Mouse (Mus musculus) C2C12 (cell line): Measurements from ENCODE around the gene Mnt. TPM values are rescaled to one million over a fixed set of nuclear protein-coding genes. Genes with fewer than 3 reads are reported as not detected.

Experiments
- H3K27me3 ChIP-seq: one replicate; pipeline ENCODE4 v1.6.1; 2011; ENCODE audit not compliant: control insufficient read depth, insufficient read depth, insufficient read length
- H3K36me3 ChIP-seq: one replicate; pipeline ENCODE4 v1.6.1; 2011; ENCODE audit not compliant: control insufficient read depth, insufficient read depth
- H3K4me3 ChIP-seq: one replicate; pipeline ENCODE4 v1.5.1; 2011; ENCODE audit warnings: mild to moderate bottlenecking, control low read depth; ENCODE audit not compliant: poor library complexity, insufficient read depth, severe bottlenecking
- H3K79me2 ChIP-seq: one replicate; pipeline ENCODE4 v1.6.1; 2011; ENCODE audit not compliant: control insufficient read depth, insufficient read depth
- H3K79me3 ChIP-seq: one replicate; pipeline ENCODE4 v1.6.1; 2011; ENCODE audit warnings: low read depth, control low read depth
- H3ac ChIP-seq: one replicate; pipeline ENCODE3; 2011; ENCODE audit warnings: low read depth; ENCODE audit not compliant: control insufficient read depth, insufficient read length
- CEBPB ChIP-seq: IDR thresholded peaks from one replicate; pipeline ENCODE4 v1.6.1; 2011; ENCODE audit warnings: low read depth, mild to moderate bottlenecking, control low read depth, moderate library complexity
- CTCF ChIP-seq: IDR thresholded peaks from one replicate; pipeline ENCODE4 v1.5.1; 2011; ENCODE audit not compliant: control insufficient read depth, insufficient read depth, insufficient read length
- FOSL1 ChIP-seq: IDR thresholded peaks from one replicate; pipeline ENCODE4 v1.8.0; 2011; ENCODE audit warnings: mild to moderate bottlenecking, low read length; ENCODE audit not compliant: poor library complexity, insufficient read depth, severe bottlenecking
- MAX ChIP-seq: IDR thresholded peaks from one replicate; pipeline ENCODE4 v1.6.1; 2011; ENCODE audit warnings: mild to moderate bottlenecking, control low read depth
- MYOD1 ChIP-seq: IDR thresholded peaks from one replicate; pipeline ENCODE4 v1.6.1; 2011; ENCODE audit warnings: low read depth; ENCODE audit not compliant: control insufficient read depth, insufficient read length
- MYOG ChIP-seq: IDR thresholded peaks from one replicate; pipeline ENCODE4 v1.6.1; 2011; ENCODE audit not compliant: control insufficient read depth, insufficient read length; ENCODE audit errors: extremely low read depth
- USF1 ChIP-seq: IDR thresholded peaks from one replicate; pipeline ENCODE4 v1.6.1; 2011; ENCODE audit warnings: low read depth, mild to moderate bottlenecking, control low read depth, moderate library complexity
- polyA plus RNA-seq: library from polyadenylated mRNA; unstranded; fragments of >200 nt; fragmentation: generic; extraction: Trizol; gene quantifications from one replicate; pipeline ENCODE4 v1.2.1, GENCODE M21; 2012; ENCODE audit warnings: missing spikeins

Gene Mnt
- polyA plus RNA-seq, 1 experiment = 7.5 TPM

GRCm38 (mm10) chr11:74821463-74821862, 9.3 kb upstream of the Mnt start:
- Histone ChIP-seq H3K27me3 (no peaks in the 10 kb centered on the region), H3K36me3 (peaks cover 56% of the 10 kb centered on the region), H3ac (no peak overlapping the region), H3K4me3 (no peak overlapping the region), H3K79me2 (peaks cover 11% of the 10 kb centered on the region), H3K79me3 (no peaks in the 10 kb centered on the region)
- TF ChIP-seq CEBPB (no peak), USF1 (no peak), MAX (no peak), CTCF (no peak), MYOG (no peak), FOSL1 (no peak)

- no peak for TF ChIP-seq MAX
- TF ChIP-seq CEBPB = no peak
- no peak for TF ChIP-seq USF1
- TF ChIP-seq CTCF = no peak
- no peak for TF ChIP-seq FOSL1
- TF ChIP-seq MYOG = no peak
- no peak for TF ChIP-seq MYOD1
- H3K4me3 ChIP-seq = no peak overlapping the region
- peaks cover 42% of the 10 kb centered on the region for H3K36me3 ChIP-seq
- no peak overlapping the region for H3ac ChIP-seq
- H3K79me3 ChIP-seq = no peaks in the 10 kb centered on the region
- no peaks in the 10 kb centered on the region for H3K27me3 ChIP-seq
- peaks cover 11% of the 10 kb centered on the region for H3K79me2 ChIP-seq
Observed at GRCm38 (mm10) chr11:74822746-74823440, 7.8 kb upstream of the Mnt start.

- H3K79me2 ChIP-seq = peaks cover 11% of the 10 kb centered on the region
- H3K27me3 ChIP-seq = no peaks in the 10 kb centered on the region
- TF ChIP-seq MYOD1 (no peak), FOSL1 (no peak), CTCF (no peak), MYOG (no peak), USF1 (no peak), CEBPB (no peak), MAX (no peak)
- no peak overlapping the region for H3K4me3 ChIP-seq
- H3K79me3 ChIP-seq = no peaks in the 10 kb centered on the region
- peaks cover 13% of the 10 kb centered on the region for H3K36me3 ChIP-seq
- no peak overlapping the region for H3ac ChIP-seq
Observed at GRCm38 (mm10) chr11:74826151-74826550, 4.6 kb upstream of the Mnt start.

- Histone ChIP-seq H3K27me3 (no peaks in the 10 kb centered on the region), H3K4me3 (no peak overlapping the region), H3K79me2 (peaks cover 17% of the 10 kb centered on the region), H3K36me3 (peaks cover 11% of the 10 kb centered on the region), H3K79me3 (no peaks in the 10 kb centered on the region), H3ac (no peak overlapping the region)
- TF ChIP-seq CTCF = no peak
- no peak for TF ChIP-seq MYOD1
- no peak for TF ChIP-seq CEBPB
- TF ChIP-seq USF1 = no peak
- TF ChIP-seq MYOG = no peak
- TF ChIP-seq FOSL1 = no peak
- TF ChIP-seq MAX = no peak
Observed at GRCm38 (mm10) chr11:74826702-74827101, 4.0 kb upstream of the Mnt start.

- H3K27me3 ChIP-seq = no peaks in the 10 kb centered on the region
- peaks cover 8% of the 10 kb centered on the region for H3K36me3 ChIP-seq
- H3K79me3 ChIP-seq = no peaks in the 10 kb centered on the region
- H3K4me3 ChIP-seq = no peak overlapping the region
- H3K79me2 ChIP-seq = peaks cover 11% of the 10 kb centered on the region
- TF ChIP-seq FOSL1 (no peak), CEBPB (no peak), MYOG (no peak), USF1 (no peak), CTCF (no peak), MAX (no peak), MYOD1 (no peak)
- no peak overlapping the region for H3ac ChIP-seq
Observed at GRCm38 (mm10) chr11:74827791-74828403, 2.8 kb upstream of the Mnt start.
